Mouse (Mus musculus): ENCODE data around the gene Zfp93. TPM values are rescaled to one million over a fixed set of nuclear protein-coding genes. Genes with fewer than 3 reads are reported as not detected.

Zfp93 gene
- total RNA-seq, 1 experiment from 2014 or later = 4.4 TPM

DNA sequence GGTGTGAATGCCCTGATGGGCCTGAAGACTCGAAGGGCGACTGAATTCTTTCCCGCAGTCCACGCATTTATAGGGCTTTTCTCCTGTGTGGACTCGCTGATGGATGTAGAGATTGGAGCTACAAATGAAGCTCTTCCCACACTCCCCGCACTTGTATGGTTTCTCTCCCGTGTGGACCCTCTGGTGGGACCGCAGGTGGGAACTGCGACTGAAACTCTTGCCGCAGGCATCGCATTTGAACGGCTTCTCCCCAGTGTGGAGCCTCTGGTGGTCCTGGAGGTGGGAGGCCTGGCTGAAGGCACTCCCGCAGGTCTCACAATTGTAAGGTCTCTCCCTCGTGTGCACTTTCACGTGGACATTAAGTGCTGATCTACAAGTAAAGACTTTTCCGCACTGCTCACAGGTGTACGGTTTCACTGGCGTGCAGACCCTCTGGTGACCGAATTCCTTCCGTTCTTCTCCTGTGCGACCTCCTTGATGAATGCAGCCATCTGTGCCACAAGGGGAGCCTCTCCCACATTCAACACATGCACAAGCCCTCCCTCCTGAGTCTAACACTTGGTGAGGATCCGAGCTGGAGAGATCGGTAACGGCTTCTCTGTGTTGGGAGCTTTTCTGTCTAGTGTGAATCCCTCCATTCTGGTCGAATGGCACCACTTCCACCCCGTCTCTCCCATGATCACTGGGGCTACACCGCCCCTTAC lies 21.3 kb downstream of the Zfp93 start:
- no peak for DNase-seq

DNA sequence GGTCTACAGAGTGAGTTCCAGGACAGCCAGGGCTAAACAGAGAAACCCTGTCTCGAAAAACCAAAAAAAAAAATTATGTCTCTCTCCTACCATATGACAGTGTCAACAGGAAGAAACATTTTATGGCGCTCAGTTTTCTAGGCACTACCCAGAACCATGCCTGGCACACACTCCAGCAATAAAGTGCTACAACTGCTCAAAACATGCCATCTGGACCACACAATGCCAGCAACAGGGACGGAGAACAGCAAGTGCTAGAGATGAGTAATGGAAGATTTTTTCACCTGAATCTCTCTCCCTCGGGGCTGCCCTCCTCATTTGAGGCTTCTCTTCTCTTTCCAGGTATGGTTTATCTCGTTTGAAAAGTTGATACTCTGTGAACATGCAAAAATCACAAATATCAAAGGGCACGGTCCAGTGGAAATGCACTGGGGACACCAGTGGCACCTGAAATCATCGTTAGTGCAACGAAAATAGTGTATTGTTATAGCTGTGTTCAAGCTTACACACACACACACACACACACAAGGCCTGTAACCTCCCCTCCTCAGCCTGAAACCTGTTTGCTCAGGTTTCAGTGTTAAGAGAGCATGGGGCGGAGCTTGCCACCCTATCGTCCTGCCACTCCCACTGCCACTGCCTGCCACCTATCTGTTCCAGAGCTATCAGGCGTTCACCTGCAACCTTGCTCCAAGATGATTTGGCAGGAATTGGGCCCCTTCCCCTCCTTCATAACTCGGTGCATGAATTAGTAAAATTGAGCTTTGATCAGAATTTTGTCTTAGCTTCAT lies 23.0 kb downstream of the Zfp93 start:
- DNase-seq = no peak

GRCm38 (mm10) chr7:24294763-24295162 lies 24.5 kb downstream of the Zfp93 start:
- DNase-seq = no peak

DNA sequence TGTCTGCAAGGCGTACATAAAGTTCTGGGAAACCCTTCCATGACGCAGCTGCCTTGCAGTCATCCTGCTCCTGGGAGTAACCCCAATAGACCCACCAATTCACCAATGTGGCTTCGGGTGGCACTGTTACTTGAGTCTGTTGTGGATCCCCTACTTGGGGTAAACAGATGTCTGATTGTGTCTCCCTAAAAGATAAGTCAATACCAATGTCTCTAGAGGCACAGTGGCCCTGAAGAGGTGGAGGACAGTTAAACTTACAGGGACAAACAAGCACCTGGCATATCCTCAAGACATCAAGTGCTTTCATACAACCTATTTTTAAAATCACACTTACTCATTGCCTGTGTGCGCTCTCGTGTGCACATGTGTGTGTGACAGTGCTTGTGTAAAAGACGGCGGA lies 25.2 kb downstream of the Zfp93 start:
- DNase-seq = no peak

GRCm38 (mm10) chr7:24296386-24296785 lies 26.2 kb downstream of the Zfp93 start:
- no peak for DNase-seq

GRCm38 (mm10) chr7:24297361-24298095 lies 27.3 kb downstream of the Zfp93 start:
- no peak for DNase-seq

- peak; percentile 18 for DNase-seq
These were observed 28.4 kb downstream of the Zfp93 start for GRCm38 (mm10) chr7:24298635-24298972.

DNA sequence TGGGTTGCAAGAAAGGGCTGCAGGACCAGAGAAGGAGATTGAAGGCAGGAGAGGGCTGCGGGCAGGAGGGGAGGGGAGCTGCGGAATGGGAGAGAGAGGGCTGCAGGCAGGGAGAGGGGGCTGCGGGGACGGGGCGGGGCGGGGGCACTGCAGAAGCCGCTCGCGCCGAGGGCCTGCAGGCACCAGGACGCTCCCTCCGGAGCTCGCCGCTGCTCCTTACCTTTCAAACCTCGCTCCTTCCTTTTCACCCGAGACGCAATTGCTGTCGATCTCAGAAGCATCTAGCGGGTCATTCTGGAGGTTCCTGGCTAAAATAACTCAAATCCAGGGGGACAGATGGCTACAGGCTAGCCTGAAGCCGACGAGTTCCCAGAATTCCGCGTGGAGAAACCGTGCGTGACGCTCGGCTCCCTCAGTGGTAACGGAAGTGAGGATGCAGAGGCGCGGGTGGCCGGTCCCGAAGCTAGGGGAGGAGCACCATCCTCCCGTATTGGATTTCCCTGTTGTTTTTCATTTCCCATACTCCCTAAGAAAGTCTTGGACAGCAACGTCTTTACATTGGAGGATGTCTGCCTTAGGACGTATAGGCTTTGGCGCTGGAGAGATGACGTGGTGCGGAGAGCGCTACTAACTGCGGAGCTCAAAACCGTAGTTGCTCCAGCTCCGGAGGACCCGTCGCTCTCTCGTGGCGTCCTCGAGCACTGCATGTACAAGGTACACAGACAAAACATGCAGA lies 28.9 kb downstream of the Zfp93 start:
- peak; percentile 84 for DNase-seq

- DNase-seq = peak; percentile 17
These were observed 29.7 kb downstream of the Zfp93 start for GRCm38 (mm10) chr7:24299823-24300481.

DNA sequence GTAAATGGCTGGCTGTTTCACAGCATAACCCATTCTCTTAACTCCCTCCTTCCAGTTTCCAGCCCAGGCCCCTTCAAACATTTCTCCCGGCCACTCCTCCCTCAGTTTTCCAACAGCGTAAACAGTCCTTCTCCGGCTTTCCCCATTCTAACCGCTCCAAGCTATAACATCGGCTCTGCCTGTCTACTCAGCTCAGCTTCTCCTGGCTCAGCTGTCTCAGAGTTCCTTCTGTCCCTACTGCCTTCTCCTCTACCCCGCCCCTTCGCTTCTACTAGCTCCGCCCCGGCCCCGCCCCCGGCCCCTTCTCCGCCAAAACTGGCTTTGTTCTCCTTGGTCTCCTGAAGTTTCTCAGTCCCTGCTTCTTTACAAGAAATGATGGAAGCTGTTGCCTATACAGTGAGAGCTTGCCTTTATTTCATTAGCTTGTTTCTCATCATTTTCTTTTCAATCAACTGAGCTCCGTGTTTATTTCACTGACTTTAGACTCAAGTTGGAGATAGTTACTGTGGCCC lies 30.6 kb downstream of the Zfp93 start, which contains the start of gene Zfp61:
Zfp61 (minus strand) TSS at position 462 of the 512 bp plus-strand sequence.
- peak; percentile 63 for DNase-seq

DNA sequence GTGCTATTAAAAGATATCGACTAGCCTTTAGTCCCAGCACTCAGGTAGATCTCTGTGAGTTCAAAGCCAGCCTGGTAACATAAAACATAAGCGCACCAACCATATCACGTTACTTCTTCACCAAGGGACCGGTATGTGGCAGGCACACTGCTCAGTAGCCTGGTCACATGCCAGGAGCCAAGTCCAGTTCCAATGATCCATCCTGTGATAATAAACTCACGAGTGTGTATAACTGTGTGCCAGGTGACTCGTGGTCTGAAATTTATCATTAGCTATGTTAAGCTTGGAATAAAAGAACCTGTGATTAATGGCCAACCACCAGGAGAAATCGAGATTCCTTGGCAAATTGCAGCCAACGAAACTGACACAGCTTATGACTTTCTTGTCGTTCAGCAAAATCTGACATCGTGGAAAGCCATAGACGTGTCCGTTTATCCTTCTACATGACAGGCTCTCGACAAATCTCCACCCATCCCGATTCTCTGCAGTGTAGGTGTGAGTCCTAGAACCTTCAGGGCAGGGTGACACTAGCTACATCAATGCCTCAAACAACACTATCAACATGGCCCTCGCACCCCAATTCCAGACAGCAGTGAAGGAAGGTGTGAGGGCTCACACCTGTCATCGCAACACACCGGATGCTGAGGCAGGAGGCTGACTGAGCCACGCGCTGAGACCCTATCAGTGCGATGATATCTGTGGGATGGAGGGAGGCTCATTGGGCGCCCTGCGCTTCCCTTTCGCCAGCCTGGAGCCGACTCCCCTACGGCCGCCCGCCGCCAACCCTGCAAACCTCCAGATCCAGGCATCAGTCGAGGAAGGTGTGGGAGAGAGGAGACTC lies 45.7 kb downstream of the Zfp93 start:
- no peak for DNase-seq

GRCm38 (mm10) chr7:24316567-24317092 lies 46.4 kb downstream of the Zfp93 start, which contains the start of gene Zfp94:
Gene Zfp94, minus strand, starts transcription at chr7:24316666.
- peak; percentile 96 for DNase-seq

DNA sequence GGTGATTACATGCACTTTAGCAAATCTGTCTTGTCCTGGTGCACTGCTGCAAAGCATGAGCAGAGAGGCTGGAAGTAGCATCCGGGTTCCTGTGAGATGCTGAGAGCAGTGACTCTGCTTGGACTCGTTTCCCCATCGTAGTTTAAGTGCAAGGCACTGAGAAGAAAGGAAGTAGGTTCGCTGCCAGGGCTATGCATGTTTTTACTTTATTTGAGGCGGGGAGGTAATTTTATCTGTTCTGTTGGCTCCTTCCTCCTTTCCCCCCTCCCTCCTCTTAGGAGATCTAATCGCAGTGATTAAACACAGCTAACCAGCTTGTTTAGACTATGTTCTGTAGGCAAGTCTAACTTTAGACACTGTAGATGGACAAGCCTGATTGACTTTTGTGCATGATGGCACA lies 48.7 kb downstream of the Zfp93 start:
- no peak for DNase-seq

DNA sequence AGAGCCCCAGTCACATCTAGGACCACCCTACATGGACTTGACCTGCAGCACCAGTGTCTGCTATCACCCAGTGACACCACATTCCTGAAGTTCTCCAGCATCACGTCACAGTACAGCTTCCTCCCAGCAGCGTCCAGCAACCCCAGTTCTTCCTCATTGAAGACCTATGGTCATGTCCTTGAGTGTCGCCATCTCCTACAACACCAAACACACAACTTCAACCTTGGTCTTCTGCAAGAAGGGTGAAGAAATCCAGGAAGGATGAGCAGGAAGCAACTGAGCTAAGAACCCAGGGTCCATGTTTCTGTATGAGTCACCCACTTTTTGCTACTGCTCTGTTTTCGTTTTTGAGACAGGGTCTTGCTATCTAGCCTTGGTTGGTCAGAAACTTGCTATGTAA lies 52.4 kb downstream of the Zfp93 start:
- DNase-seq = no peak

GRCm38 (mm10) chr7:24325197-24325596 lies 55.0 kb downstream of the Zfp93 start:
- peak; percentile 53 for DNase-seq

DNA sequence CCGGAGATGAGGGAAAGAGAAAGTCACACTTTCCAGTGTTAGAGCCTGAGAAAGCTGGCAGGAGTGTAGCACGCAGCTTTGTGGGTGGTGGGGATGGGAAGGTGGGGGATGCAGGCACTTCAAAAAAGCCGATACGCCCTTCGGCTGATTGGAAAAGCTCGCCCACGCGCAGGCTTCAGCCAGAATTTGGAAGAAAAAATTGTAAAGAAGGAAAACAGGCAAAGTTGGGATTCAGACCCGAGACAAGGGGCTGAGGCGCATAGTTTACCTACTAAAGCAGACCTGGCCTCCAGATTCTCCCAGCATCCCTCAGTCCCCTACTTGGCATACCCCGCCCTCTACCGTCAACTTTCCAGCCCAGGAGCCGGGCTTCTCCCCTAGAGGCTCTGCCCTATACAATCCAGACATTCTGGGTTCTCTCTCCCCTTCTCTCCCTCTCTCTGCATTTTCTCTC lies 55.5 kb downstream of the Zfp93 start:
- DNase-seq = no peak

- no peak for DNase-seq
These were observed 56.3 kb downstream of the Zfp93 start for GRCm38 (mm10) chr7:24326273-24327135.
